Mouse (Mus musculus) neural tube, embryonic 13.5 days (tissue): ENCODE measurements around the gene Shisa6. TPM values are rescaled to one million over a fixed set of nuclear protein-coding genes. Genes with fewer than 3 reads are reported as not detected.
A peak's percentile ranks its signal among the peaks of the same experiment; 100 is the strongest.
"Not testable (repeated sequence)": the region's sequence is repeated elsewhere in the genome, so short reads cannot be mapped to it uniquely, and the experiment has no call there.

Experiments used
- ATAC-seq: fragments of 200-750 bp; cut with Nextera tagmentation; 2 replicates; pipeline ENCODE4 v1.8.0; 2017; ENCODE audit warnings: low read depth, mild to moderate bottlenecking, moderate TSS enrichment, moderate library complexity
- H3K27ac ChIP-seq: fragments of 300-500 bp; sonication (generic); replicated peaks from 2 replicates; pipeline ENCODE4 v1.5.1; 2015; ENCODE audit warnings: moderate library complexity, mild to moderate bottlenecking, inconsistent platforms
- H3K27me3 ChIP-seq: fragments of 300-500 bp; sonication (generic); 2 replicates; pipeline ENCODE4 v1.6.1; 2015; ENCODE audit warnings: mild to moderate bottlenecking, inconsistent platforms
- H3K36me3 ChIP-seq: fragments of 300-500 bp; sonication (generic); 2 replicates; pipeline ENCODE4 v1.6.1; 2015; ENCODE audit warnings: mild to moderate bottlenecking, inconsistent platforms
- H3K4me1 ChIP-seq: fragments of 300-500 bp; sonication (generic); replicated peaks from 2 replicates; pipeline ENCODE4 v1.6.1; 2015; ENCODE audit warnings: inconsistent platforms
- H3K4me2 ChIP-seq: fragments of 300-500 bp; sonication (generic); 2 replicates; pipeline ENCODE4 v1.6.1; 2015; ENCODE audit warnings: inconsistent platforms, mild to moderate bottlenecking, moderate library complexity
- H3K4me3 ChIP-seq: fragments of 300-500 bp; sonication (generic); 2 replicates; pipeline ENCODE4 v1.5.1; 2015; ENCODE audit warnings: mild to moderate bottlenecking, inconsistent platforms
- H3K9ac ChIP-seq: fragments of 300-500 bp; sonication (generic); 2 replicates; pipeline ENCODE4 v1.6.1; 2015; ENCODE audit warnings: moderate library complexity, mild to moderate bottlenecking, inconsistent platforms
- H3K9me3 ChIP-seq: fragments of 300-500 bp; sonication (generic); 2 replicates; pipeline ENCODE4 v1.6.1; 2016; ENCODE audit warnings: inconsistent platforms
- WGBS: fragments of 180-500 bp; shearing (Covaris S2); methylation state at CpG from one replicate; pipeline ENCODE4 v1.1.7; 2015; 5-methylcytosine and 5-hydroxymethylcytosine counted together
- polyA plus RNA-seq: library from polyadenylated mRNA; unstranded; fragments of >200 nt; fragmentation: Nextera tagmentation; extraction: Ambion mirVana; gene quantifications from 2 replicates; pipeline ENCODE4 v1.2.1, GENCODE M21; 2015

Shisa6 gene
- polyA plus RNA-seq, 1 experiment from 2014 or later = 3.7 TPM

DNA sequence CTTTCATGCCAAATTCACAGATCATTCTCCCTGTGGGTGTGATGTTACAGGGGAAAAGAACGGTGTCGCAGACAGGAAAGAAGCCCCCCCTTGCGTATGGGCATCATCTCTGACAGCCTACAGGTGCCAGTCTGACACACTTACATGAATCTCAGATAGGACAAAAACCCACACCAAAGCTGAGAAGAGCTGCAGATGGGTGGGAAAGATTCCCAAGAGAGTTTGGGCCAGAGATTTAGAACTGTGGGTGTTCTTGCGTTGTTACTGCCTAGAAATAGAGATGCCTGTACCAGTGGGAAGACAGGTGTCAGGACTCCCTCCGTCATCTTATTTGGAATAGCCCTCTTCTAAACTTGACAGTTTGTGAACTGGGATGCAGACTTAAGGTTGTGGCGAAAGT is 99.6 kb downstream of the Shisa6 start:
- no peak overlapping the region for H3K4me3 ChIP-seq
- H3K36me3 ChIP-seq = no peaks in the 10 kb centered on the region
- no peak for ATAC-seq
- no peak overlapping the region for H3K9ac ChIP-seq
- H3K27ac ChIP-seq = no peak overlapping the region
- no peaks in the 10 kb centered on the region for H3K4me1 ChIP-seq
- H3K27me3 ChIP-seq = no peaks in the 10 kb centered on the region
- H3K4me2 ChIP-seq = no peak overlapping the region
- 93% methylated on average over 6 of the region's 6 CpGs for WGBS
- H3K9me3 ChIP-seq = no peaks in the 10 kb centered on the region

- H3K4me2 ChIP-seq = no peak overlapping the region
- H3K4me1 ChIP-seq = peaks cover 24% of the 10 kb centered on the region
- H3K9ac ChIP-seq = no peak overlapping the region
- H3K36me3 ChIP-seq = no peaks in the 10 kb centered on the region
- 51% methylated on average over 3 of the region's 3 CpGs for WGBS
- no peak overlapping the region for H3K4me3 ChIP-seq
- peak overlapping the region; percentile 52; the same call in 1 of the 2 replicates for H3K27ac ChIP-seq
- H3K9me3 ChIP-seq = no peaks in the 10 kb centered on the region
- no peaks in the 10 kb centered on the region for H3K27me3 ChIP-seq
- 0 out of 2 replicates have a peak, but pooled peaks have one; percentile 47 for ATAC-seq
These were observed 107.5 kb downstream of the Shisa6 start for GRCm38 (mm10) chr11:66418216-66418615.

- not testable (repeated sequence) for H3K9ac ChIP-seq, H3K27me3 ChIP-seq, H3K27ac ChIP-seq, H3K4me3 ChIP-seq, H3K4me2 ChIP-seq, ATAC-seq, H3K4me1 ChIP-seq, H3K36me3 ChIP-seq, H3K9me3 ChIP-seq
- 86% methylated on average over 6 of the region's 6 CpGs for WGBS
These were observed 117.0 kb downstream of the Shisa6 start for GRCm38 (mm10) chr11:66408721-66409120.

DNA sequence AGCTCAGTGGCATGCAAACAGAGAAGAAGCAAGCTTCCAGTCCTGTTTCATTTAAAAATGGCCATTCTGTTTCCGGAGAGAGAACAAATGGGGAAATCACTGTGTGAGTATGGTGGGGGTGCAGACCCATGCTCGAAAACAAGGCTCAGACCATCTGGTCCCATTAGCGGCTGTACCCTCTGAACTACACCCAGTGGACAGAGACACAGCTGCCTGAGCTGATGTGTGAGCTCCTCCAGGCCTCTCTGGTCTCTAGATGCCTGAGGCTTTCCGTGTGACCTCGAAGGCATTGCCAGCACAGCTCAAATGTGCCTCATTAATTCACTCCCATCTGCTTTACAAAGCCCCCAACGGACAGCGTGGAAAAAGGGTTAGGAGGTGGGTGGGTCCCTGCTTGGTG is 125.7 kb downstream of the Shisa6 start:
- Histone ChIP-seq H3K27ac (no peak overlapping the region; the same call in 1 of the 2 replicates), H3K4me2 (no peak overlapping the region), H3K27me3 (no peaks in the 10 kb centered on the region), H3K9me3 (no peaks in the 10 kb centered on the region), H3K36me3 (no peaks in the 10 kb centered on the region), H3K9ac (no peak overlapping the region), H3K4me1 (peaks cover 10% of the 10 kb centered on the region; the same call in 1 of the 2 replicates), H3K4me3 (no peak overlapping the region)
- 37% methylated on average over 7 of the region's 7 CpGs for WGBS
- ATAC-seq = no peak

GRCm38 (mm10) chr11:66387561-66387960 is 138.2 kb downstream of the Shisa6 start:
- no peak overlapping the region for H3K27ac ChIP-seq
- no peak for ATAC-seq
- no peak overlapping the region for H3K4me2 ChIP-seq
- H3K4me3 ChIP-seq = no peak overlapping the region
- H3K9ac ChIP-seq = no peak overlapping the region
- no peaks in the 10 kb centered on the region for H3K9me3 ChIP-seq
- H3K27me3 ChIP-seq = no peaks in the 10 kb centered on the region
- no peaks in the 10 kb centered on the region; the same call in 1 of the 2 replicates for H3K4me1 ChIP-seq
- 70% methylated on average over 3 of the region's 3 CpGs for WGBS
- H3K36me3 ChIP-seq = no peaks in the 10 kb centered on the region

GRCm38 (mm10) chr11:66371796-66372195 is 154.0 kb downstream of the Shisa6 start:
- Histone ChIP-seq H3K4me3 (no peak overlapping the region), H3K27me3 (no peaks in the 10 kb centered on the region), H3K27ac (no peak overlapping the region), H3K9ac (no peak overlapping the region), H3K4me2 (no peak overlapping the region), H3K4me1 (peaks cover 10% of the 10 kb centered on the region; the same call in 1 of the 2 replicates), H3K9me3 (no peaks in the 10 kb centered on the region), H3K36me3 (no peaks in the 10 kb centered on the region)
- 74% methylated on average over 3 of the region's 3 CpGs for WGBS
- ATAC-seq = no peak

GRCm38 (mm10) chr11:66369764-66370163 is 156.0 kb downstream of the Shisa6 start:
- H3K4me1 ChIP-seq = peaks cover 10% of the 10 kb centered on the region; the same call in 1 of the 2 replicates
- no peaks in the 10 kb centered on the region for H3K27me3 ChIP-seq
- WGBS = 89% methylated on average over 4 of the region's 4 CpGs
- no peak overlapping the region for H3K9ac ChIP-seq
- no peak for ATAC-seq
- no peaks in the 10 kb centered on the region for H3K36me3 ChIP-seq
- H3K27ac ChIP-seq = no peak overlapping the region
- no peak overlapping the region for H3K4me2 ChIP-seq
- no peaks in the 10 kb centered on the region for H3K9me3 ChIP-seq
- no peak overlapping the region for H3K4me3 ChIP-seq

- Histone ChIP-seq H3K36me3 (no peaks in the 10 kb centered on the region), H3K4me1 (peaks cover 10% of the 10 kb centered on the region; the same call in 1 of the 2 replicates), H3K27me3 (no peaks in the 10 kb centered on the region), H3K4me2 (no peak overlapping the region), H3K4me3 (no peak overlapping the region), H3K27ac (no peak overlapping the region; the same call in 1 of the 2 replicates), H3K9me3 (no peaks in the 10 kb centered on the region), H3K9ac (no peak overlapping the region)
- ATAC-seq = 0 out of 2 replicates have a peak, but pooled peaks have one; percentile 36
- 59% methylated on average over 8 of the region's 8 CpGs for WGBS
These were observed 158.7 kb downstream of the Shisa6 start for GRCm38 (mm10) chr11:66366809-66367685.

GRCm38 (mm10) chr11:66359811-66360210 is 166.0 kb downstream of the Shisa6 start:
- no peak overlapping the region for H3K4me2 ChIP-seq
- ATAC-seq = no peak
- H3K4me3 ChIP-seq = no peak overlapping the region
- no peaks in the 10 kb centered on the region for H3K36me3 ChIP-seq
- H3K4me1 ChIP-seq = no peaks in the 10 kb centered on the region
- no peaks in the 10 kb centered on the region for H3K27me3 ChIP-seq
- H3K9ac ChIP-seq = no peak overlapping the region
- 81% methylated on average over 1 of the region's 1 CpGs for WGBS
- H3K27ac ChIP-seq = no peak overlapping the region
- H3K9me3 ChIP-seq = no peaks in the 10 kb centered on the region

- H3K4me1 ChIP-seq = no peaks in the 10 kb centered on the region
- 72% methylated on average over 3 of the region's 3 CpGs for WGBS
- H3K4me3 ChIP-seq = no peak overlapping the region
- no peak for ATAC-seq
- no peak overlapping the region for H3K27ac ChIP-seq
- no peaks in the 10 kb centered on the region for H3K27me3 ChIP-seq
- no peaks in the 10 kb centered on the region for H3K9me3 ChIP-seq
- no peak overlapping the region for H3K4me2 ChIP-seq
- no peak overlapping the region for H3K9ac ChIP-seq
- no peaks in the 10 kb centered on the region for H3K36me3 ChIP-seq
These were observed 180.9 kb downstream of the Shisa6 start for GRCm38 (mm10) chr11:66344822-66345221.

- no peak for ATAC-seq
- Histone ChIP-seq H3K4me3 (no peak overlapping the region), H3K9me3 (no peaks in the 10 kb centered on the region), H3K27ac (no peak overlapping the region), H3K4me2 (no peak overlapping the region), H3K36me3 (no peaks in the 10 kb centered on the region), H3K27me3 (no peaks in the 10 kb centered on the region), H3K9ac (no peak overlapping the region), H3K4me1 (no peaks in the 10 kb centered on the region)
These were observed 189.5 kb downstream of the Shisa6 start for GRCm38 (mm10) chr11:66336313-66336712.

DNA sequence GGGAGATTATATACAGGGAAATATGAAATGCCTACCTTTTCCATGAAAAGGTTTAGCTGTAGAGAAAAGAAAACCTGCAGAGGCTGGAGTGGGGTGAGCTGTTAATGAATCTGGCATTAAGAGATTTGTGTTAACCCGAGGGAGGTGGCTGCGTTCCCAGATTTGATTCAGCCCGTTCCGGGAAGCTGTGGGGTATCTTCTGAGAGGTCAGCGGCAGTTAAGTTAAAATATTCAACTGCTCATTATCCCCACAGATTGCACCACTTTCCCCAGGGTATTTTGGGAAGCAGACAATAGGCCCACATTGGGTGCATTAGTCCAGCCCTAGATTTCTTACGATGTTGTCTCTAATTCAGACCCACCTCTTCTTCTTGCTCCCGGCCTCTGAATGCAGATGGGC is 213.0 kb downstream of the Shisa6 start:
- no peaks in the 10 kb centered on the region for H3K27me3 ChIP-seq
- no peak overlapping the region for H3K4me2 ChIP-seq
- no peaks in the 10 kb centered on the region for H3K9me3 ChIP-seq
- no peak overlapping the region for H3K4me3 ChIP-seq
- H3K27ac ChIP-seq = no peak overlapping the region
- no peak for ATAC-seq
- H3K9ac ChIP-seq = no peak overlapping the region
- no peaks in the 10 kb centered on the region for H3K36me3 ChIP-seq
- WGBS = 61% methylated on average over 7 of the region's 7 CpGs
- no peaks in the 10 kb centered on the region for H3K4me1 ChIP-seq
